ENCODE assay signal across 8 mouse cellular contexts in the genomic region with DNA sequence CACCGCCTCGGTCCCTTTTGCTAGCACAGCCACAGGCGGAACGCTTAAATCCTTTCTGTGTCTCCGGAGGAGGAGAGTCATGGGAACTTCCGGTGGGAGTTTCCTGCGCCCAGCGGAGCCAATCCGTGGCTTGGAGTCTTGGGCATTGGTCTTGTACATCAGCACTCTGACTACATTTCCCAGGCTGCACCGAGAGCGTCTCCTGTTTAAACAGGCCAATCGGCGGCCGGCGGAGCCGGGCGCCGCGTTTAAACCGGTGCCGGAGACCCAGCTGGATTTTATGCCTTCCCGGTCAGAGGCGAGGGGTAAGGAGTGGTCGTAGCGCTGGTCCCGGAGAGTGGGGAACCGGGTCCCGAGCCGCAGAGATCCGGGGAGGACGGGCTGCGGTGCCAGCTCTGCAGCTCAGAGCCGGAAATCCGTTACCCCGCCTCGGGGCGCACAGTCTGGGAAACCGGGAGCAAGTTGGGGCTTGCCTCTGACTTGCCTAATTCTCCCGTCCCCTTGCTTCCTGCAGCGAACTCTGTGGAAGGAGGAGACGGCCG. TPM values are rescaled to one million over a fixed set of nuclear protein-coding genes. Genes with fewer than 3 reads are reported as not detected.
DNase-seq lines count a peak whose midpoint lies in the region; ATAC-seq and TF ChIP-seq lines count a peak whose summit lies in the region.

A gene (plus strand): TSS at position 256 of the 542 bp plus-strand sequence.

- POLR2A ChIA-PET in Patski (lab: Charles Lee): interaction anchor here (0.9 to 1.1 kb wide), 2 partner anchors 19 to 254 kb away, joined by 3 read pairs; a partner anchor contains a TSS

- in situ Hi-C loops in Patski (cut with MboI; ENCODE audit: low pct_unique_long_range_greater_than_20kb): no loop called here

- whole genome bisulfite sequencing in hindbrain, embryonic 13.5 days: under 1% methylated on average over 42 of the region's 42 CpGs

- peak within 1 kb of the TSS; percentile 84 for H3K27ac ChIP-seq in hindbrain, embryonic 13.5 days

- no peak for TF ChIP-seq CTCF in Patski (IDR thresholded peaks at IDR 0.05)

- CTCF ChIA-PET in Patski (lab: Charles Lee): interaction anchor here (2.5 kb wide), 1 partner anchor 8 kb away, joined by 11 read pairs; no protein-coding TSS in a partner anchor

- peak within 1 kb of the TSS; percentile 58 for H3K4me3 ChIP-seq in hindbrain, embryonic 13.5 days

- H3K4me2 ChIP-seq in hindbrain, embryonic 13.5 days: peak within 1 kb of the TSS; percentile 81

- H3K4me1 ChIP-seq in hindbrain, embryonic 13.5 days (replicated peaks): peaks cover 29% of the 10 kb centered on the region

- H3K9me3 ChIP-seq in hindbrain, embryonic 13.5 days: no peaks in the 10 kb centered on the region

- peaks cover 21% of the 10 kb centered on the region for H3K36me3 ChIP-seq in hindbrain, embryonic 13.5 days

- DNase-seq in Patski (ENCODE audit: low read depth, low spot score): peak; percentile 68
- peak; percentile 94 to 95 for DNase-seq in cerebellum, postnatal 14 days
- DNase-seq in frontal cortex, postnatal 14 days (ENCODE audit: low spot score in 2 of 2): peak; percentile 93 to 94
- DNase-seq in layer of hippocampus, postnatal 25 days (ENCODE audit: extremely low spot score in 1 of 2, low spot score in 1 of 2): peak; percentile 83 to 90
- DNase-seq in lung, postnatal 25 days (ENCODE audit: low spot score): peak; percentile 97
- peak; percentile 98 for DNase-seq in retina, embryonic 14.5 days (ENCODE audit: low spot score)
- peak; percentile 91 for DNase-seq in thymus, postnatal 4 days

- peak; percentile 90 for ATAC-seq in Patski
- peak; percentile 99 for ATAC-seq in hindbrain, embryonic 13.5 days (ENCODE audit: low FRiP score)

- no peaks in the 10 kb centered on the region for H3K27me3 ChIP-seq in Patski
- no peaks in the 10 kb centered on the region for H3K27me3 ChIP-seq in hindbrain, embryonic 13.5 days

- H3K9ac ChIP-seq in hindbrain, embryonic 13.5 days: peak within 1 kb of the TSS; percentile 91

RNA-seq across cellular contexts. Expression of the gene that starts here (rescaled TPM):
- polyA plus RNA-seq in Patski (2021): 23.2 TPM
- 8.9 and 9.1 TPM in 2 replicates for polyA plus RNA-seq in hindbrain, embryonic 13.5 days (2015; fragmentation: Nextera tagmentation; extraction: Ambion mirVana)
- under 1 TPM; 0.64 to 0.92 TPM for total RNA-seq in layer of hippocampus, postnatal 25 days (2021)

Comparison
In these comparisons a context has a peak if more than half of its experiments do, and no peak if none do; other contexts are left out.
1. Peak in every context shown above with its lines: DNase-seq, ATAC-seq, H3K4me3 ChIP-seq and H3K27ac ChIP-seq.
2. Peak in DNase-seq in layer of hippocampus, postnatal 25 days; RNA of the gene not detected or under 1 TPM.